Comparison of ENCODE assay signal across 29 mouse cellular contexts in genomic region chr4:89098261-89098660, GRCm38 (mm10). TPM values are rescaled to one million over a fixed set of nuclear protein-coding genes. Genes with fewer than 3 reads are reported as not detected.
DNase-seq lines count a peak whose midpoint lies in the region; ATAC-seq and TF ChIP-seq lines count a peak whose summit lies in the region.
"Had no signal": no experiment of that assay in that cellular context is flagged by ENCODE, and none has a peak within 500 bp of the region (broad histone marks: within the 10 kb centered on the region; RNA-seq: fewer than 3 reads in every experiment).

No protein-coding gene starts in this region.

- no peaks in the 10 kb centered on the region for H3K27me3 ChIP-seq in hindbrain, postnatal 0 days (ENCODE audit: insufficient read depth, low read length)
- no peaks in the 10 kb centered on the region for H3K27me3 ChIP-seq in hindbrain, embryonic 13.5 days
- H3K27me3 ChIP-seq: CH12.LX; embryonic facial prominence, embryonic 12.5 days; embryonic facial prominence, embryonic 15.5 days; heart, embryonic 12.5 days; heart, embryonic 15.5 days; hindbrain, embryonic 15.5 days; intestine, embryonic 15.5 days had no signal

- no peak for ATAC-seq in hindbrain, postnatal 0 days
- no peak for ATAC-seq in hindbrain, embryonic 13.5 days (ENCODE audit: low FRiP score)
- ATAC-seq: activated CD4-positive, CD25-positive, alpha-beta regulatory T cell, adult 4 months; forebrain, embryonic 16.5 days; intestine, embryonic 15.5 days had no signal

- no peak overlapping the region for H3K4me2 ChIP-seq in hindbrain, postnatal 0 days (ENCODE audit: low read depth, low read length)
- no peak overlapping the region for H3K4me2 ChIP-seq in hindbrain, embryonic 13.5 days
- H3K4me2 ChIP-seq: embryonic facial prominence, embryonic 12.5 days; embryonic facial prominence, embryonic 15.5 days; forebrain, embryonic 12.5 days; heart, embryonic 12.5 days; heart, embryonic 15.5 days; hindbrain, embryonic 15.5 days; intestine, embryonic 15.5 days had no signal

- no peaks in the 10 kb centered on the region for H3K36me3 ChIP-seq in hindbrain, postnatal 0 days (ENCODE audit: insufficient read depth, low read length)
- no peaks in the 10 kb centered on the region for H3K36me3 ChIP-seq in hindbrain, embryonic 13.5 days
- H3K36me3 ChIP-seq: embryonic facial prominence, embryonic 12.5 days; embryonic facial prominence, embryonic 15.5 days; forebrain, embryonic 12.5 days; G1E; heart, embryonic 12.5 days; heart, embryonic 15.5 days; hindbrain, embryonic 15.5 days; intestine, embryonic 15.5 days had no signal

- no peak for TF ChIP-seq CTCF in hindbrain, postnatal 0 days (IDR thresholded peaks at IDR 0.05; ENCODE audit: low read depth)

- no peak overlapping the region for H3K9ac ChIP-seq in hindbrain, postnatal 0 days (replicated peaks; ENCODE audit: low read length)
- H3K9ac ChIP-seq in hindbrain, embryonic 13.5 days, result no peak overlapping the region
- H3K9ac ChIP-seq: embryonic facial prominence, embryonic 12.5 days; embryonic facial prominence, embryonic 15.5 days; forebrain, embryonic 12.5 days; heart, embryonic 12.5 days; heart, embryonic 15.5 days; hindbrain, embryonic 15.5 days; intestine, embryonic 15.5 days had no signal

- H3K4me3 ChIP-seq in hindbrain, postnatal 0 days (ENCODE audit: low read length), result no peak overlapping the region
- no peak overlapping the region for H3K4me3 ChIP-seq in hindbrain, embryonic 13.5 days
- H3K4me3 ChIP-seq: embryonic facial prominence, embryonic 12.5 days; embryonic facial prominence, embryonic 15.5 days; forebrain, embryonic 12.5 days; heart, embryonic 12.5 days; heart, embryonic 15.5 days; hindbrain, embryonic 15.5 days; intestine, embryonic 15.5 days had no signal

- H3K9me3 ChIP-seq in hindbrain, postnatal 0 days (ENCODE audit: low read length), result no peaks in the 10 kb centered on the region
- H3K9me3 ChIP-seq in hindbrain, embryonic 13.5 days, result no peaks in the 10 kb centered on the region
- H3K9me3 ChIP-seq: embryonic facial prominence, embryonic 12.5 days; embryonic facial prominence, embryonic 15.5 days; forebrain, embryonic 12.5 days; heart, embryonic 12.5 days; heart, embryonic 15.5 days; hindbrain, embryonic 15.5 days; intestine, embryonic 15.5 days had no signal

- peak; percentile 2 to 8 for DNase-seq in cerebellum, postnatal 10 days
- no peak for DNase-seq in cerebellum, postnatal 25 days
- DNase-seq in hindbrain, postnatal 0 days (ENCODE audit: low spot score), result peak; percentile 20
- DNase-seq in brain, adult 2 months (ENCODE audit: low read depth, low spot score), result peak; percentile 2
- no peak for DNase-seq in T-cell, adult 2 months (ENCODE audit: low spot score)
- DNase-seq: adrenal gland, adult 8-10 months; adrenal gland, postnatal 25 days; B cell, adult 2 months; cerebellum, adult 11 months; cerebellum, adult 2 months; cerebellum, adult 9-11 months; gastrocnemius, postnatal 14 days; heart, adult 18-20 months; heart, postnatal 10 days; heart, postnatal 4 days; kidney, adult 11 months; kidney, adult 8-10 months had no signal

- 44% methylated on average over 5 of the region's 5 CpGs for WGBS in hindbrain, postnatal 0 days
- WGBS in hindbrain, embryonic 13.5 days, result 57% methylated on average over 5 of the region's 5 CpGs

- no peaks in the 10 kb centered on the region for H3K4me1 ChIP-seq in hindbrain, postnatal 0 days (ENCODE audit: insufficient read depth, low read length)
- H3K4me1 ChIP-seq in hindbrain, embryonic 13.5 days (replicated peaks), result no peaks in the 10 kb centered on the region
- H3K4me1 ChIP-seq: embryonic facial prominence, embryonic 12.5 days; embryonic facial prominence, embryonic 15.5 days; heart, embryonic 12.5 days; heart, embryonic 15.5 days; hindbrain, embryonic 15.5 days; intestine, embryonic 15.5 days had no signal

- no peak overlapping the region for H3K27ac ChIP-seq in hindbrain, postnatal 0 days
- H3K27ac ChIP-seq in hindbrain, embryonic 13.5 days, result no peak overlapping the region
- H3K27ac ChIP-seq: embryonic facial prominence, embryonic 12.5 days; embryonic facial prominence, embryonic 15.5 days; forebrain, embryonic 12.5 days; heart, embryonic 15.5 days; hindbrain, embryonic 15.5 days; intestine, embryonic 15.5 days had no signal

RNA-seq across cellular contexts. Expression of gene Mtap, which starts 38.7 kb away (rescaled TPM):
- total RNA-seq in hindbrain, postnatal 0 days (2014; rRNA removed), result 8.7 and 9.9 TPM in 2 replicates
- 26.1 and 27.4 TPM in 2 replicates for polyA plus RNA-seq in hindbrain, postnatal 0 days (2015; fragmentation: Nextera tagmentation; extraction: Ambion mirVana)
- 25.9 and 27.1 TPM in 2 replicates for polyA plus RNA-seq in hindbrain, embryonic 13.5 days (2015; fragmentation: Nextera tagmentation; extraction: Ambion mirVana)
- total RNA-seq: CH12.LX had no signal
- polyA plus RNA-seq: G1E had no signal

Comparison
In these comparisons a context has a peak if more than half of its experiments do, and no peak if none do; other contexts are left out.
1. DNase-seq: peak in cerebellum, postnatal 10 days (2 of 2), hindbrain, postnatal 0 days (single experiment) and brain, adult 2 months (single experiment); none in cerebellum, postnatal 25 days (0 of 2) and T-cell, adult 2 months (single experiment).